8 mouse cellular contexts compared by ENCODE assay signal in the genomic region with DNA sequence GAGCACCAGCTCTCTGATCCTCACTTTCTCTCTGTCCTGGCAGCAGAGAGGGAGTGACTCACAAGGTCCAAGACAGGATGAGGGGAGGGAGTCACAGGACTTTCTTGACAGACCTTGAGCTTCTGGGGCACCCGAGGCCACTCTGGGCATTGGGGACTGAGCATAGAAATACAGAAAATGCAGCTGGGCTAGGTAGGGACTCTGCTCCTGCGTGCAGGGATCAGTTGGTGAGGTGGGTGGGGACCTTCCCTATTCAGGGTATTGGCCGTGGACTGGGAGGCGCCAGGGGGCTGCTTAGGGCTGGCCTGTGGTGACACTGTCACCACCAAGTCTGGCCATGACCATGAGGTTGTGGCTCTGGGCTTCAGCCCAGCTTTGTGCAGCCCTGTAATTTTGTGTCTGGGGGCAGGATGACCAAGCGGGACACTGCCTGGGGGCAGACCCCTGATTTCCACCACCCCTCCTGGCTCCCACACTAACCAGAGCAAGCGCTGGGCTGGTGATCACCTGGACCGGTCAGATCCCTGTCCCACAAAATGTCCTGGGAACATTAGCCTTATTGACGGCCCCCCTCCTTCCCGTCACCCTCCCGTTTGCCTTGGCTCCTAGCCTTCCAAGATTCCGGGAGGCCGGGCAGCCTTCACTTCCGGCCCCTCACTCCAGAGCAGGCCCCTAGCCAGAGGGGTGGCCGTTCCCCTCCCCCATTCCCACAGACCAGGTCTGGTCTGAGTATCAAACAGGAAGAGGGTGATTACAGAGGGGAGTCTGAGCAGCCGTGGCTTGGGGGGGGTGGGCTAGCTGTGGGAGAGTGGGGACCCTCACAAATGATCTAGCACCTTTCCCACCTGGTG. TPM values are rescaled to one million over a fixed set of nuclear protein-coding genes. Genes with fewer than 3 reads are reported as not detected.
DNase-seq lines count a peak whose midpoint lies in the region; ATAC-seq and TF ChIP-seq lines count a peak whose summit lies in the region.

No protein-coding gene starts in this region.

- ATAC-seq in embryonic facial prominence, embryonic 14.5 days (ENCODE audit: low read depth), result 0 out of 2 replicates have a peak, but pooled peaks have one; percentile 9
- peak; percentile 38; the same call in 1 of the 2 replicates for ATAC-seq in hindbrain, embryonic 16.5 days
- no peak for ATAC-seq in liver, embryonic 11.5 days (replicated peaks; ENCODE audit: low FRiP score)
- peak; percentile 15; the same call in 1 of the 2 replicates for ATAC-seq in stomach, postnatal 0 days (ENCODE audit: low FRiP score, low TSS enrichment)
- no peak for ATAC-seq in frontal cortex, adult (ENCODE audit: low TSS enrichment)
- no peak for ATAC-seq in megakaryocyte-erythroid progenitor cell, adult 5-6 weeks (replicated peaks; ENCODE audit: low FRiP score, low TSS enrichment, poor library complexity, severe bottlenecking)

- peak overlapping the region; percentile 30 for H3K4me2 ChIP-seq in embryonic facial prominence, embryonic 14.5 days (ENCODE audit: low read depth, low read length)
- H3K4me2 ChIP-seq in hindbrain, embryonic 16.5 days (ENCODE audit: low read length), result peak overlapping the region; percentile 1; the same call in 1 of the 2 replicates
- peak overlapping the region; percentile 35 for H3K4me2 ChIP-seq in liver, embryonic 11.5 days
- 0 out of 2 replicates have a peak overlapping the region, but pooled peaks have one; percentile 14 for H3K4me2 ChIP-seq in stomach, postnatal 0 days (replicated peaks; ENCODE audit: low read depth)

- peaks cover 45% of the 10 kb centered on the region for H3K4me1 ChIP-seq in embryonic facial prominence, embryonic 14.5 days (ENCODE audit: control insufficient read depth, insufficient read depth, low read length)
- peaks cover 58% of the 10 kb centered on the region for H3K4me1 ChIP-seq in hindbrain, embryonic 16.5 days (ENCODE audit: control insufficient read depth, insufficient read depth, low read depth, low read length)
- H3K4me1 ChIP-seq in liver, embryonic 11.5 days (replicated peaks; ENCODE audit: control insufficient read depth, insufficient read depth, low read length), result peaks cover 16% of the 10 kb centered on the region; the same call in 1 of the 2 replicates
- peaks cover 10% of the 10 kb centered on the region for H3K4me1 ChIP-seq in stomach, postnatal 0 days (replicated peaks; ENCODE audit: control insufficient read depth, insufficient read depth)

- no peaks in the 10 kb centered on the region for H3K27me3 ChIP-seq in embryonic facial prominence, embryonic 14.5 days (replicated peaks; ENCODE audit: control insufficient read depth, insufficient read depth, low read length)
- H3K27me3 ChIP-seq in hindbrain, embryonic 16.5 days (replicated peaks; ENCODE audit: control insufficient read depth, insufficient read depth, low read length), result no peaks in the 10 kb centered on the region
- peaks cover 27% of the 10 kb centered on the region for H3K27me3 ChIP-seq in liver, embryonic 11.5 days (replicated peaks; ENCODE audit: control insufficient read depth, insufficient read depth, low read length)
- H3K27me3 ChIP-seq in stomach, postnatal 0 days (ENCODE audit: control insufficient read depth, insufficient read depth, low read length), result no peaks in the 10 kb centered on the region

- TF ChIP-seq CTCF in stomach, postnatal 0 days (IDR thresholded peaks at IDR 0.05; ENCODE audit: low read depth), result no peak

- DNase-seq in adrenal gland, adult 8-10 months, result peak; percentile 84
- peak; percentile 50 for DNase-seq in embryonic facial prominence, embryonic 14.5 days (ENCODE audit: low spot score)
- no peak for DNase-seq in liver, embryonic 11.5 days (ENCODE audit: low spot score)
- DNase-seq in stomach, postnatal 0 days (ENCODE audit: low spot score), result no peak
- no peak for DNase-seq in layer of hippocampus, postnatal 14 days (ENCODE audit: low spot score in 2 of 2)

- H3K9me3 ChIP-seq in embryonic facial prominence, embryonic 14.5 days (ENCODE audit: control insufficient read depth, low read length), result no peaks in the 10 kb centered on the region
- H3K9me3 ChIP-seq in hindbrain, embryonic 16.5 days (ENCODE audit: control insufficient read depth, low read length), result no peaks in the 10 kb centered on the region
- H3K9me3 ChIP-seq in liver, embryonic 11.5 days (ENCODE audit: control insufficient read depth, low read length), result no peaks in the 10 kb centered on the region
- H3K9me3 ChIP-seq in stomach, postnatal 0 days (ENCODE audit: control insufficient read depth, low read length), result no peaks in the 10 kb centered on the region

- H3K27ac ChIP-seq in embryonic facial prominence, embryonic 14.5 days (replicated peaks; ENCODE audit: low read depth, low read length), result peak overlapping the region; percentile 68
- H3K27ac ChIP-seq in hindbrain, embryonic 16.5 days (ENCODE audit: low read depth, low read length), result 0 out of 2 replicates have a peak overlapping the region, but pooled peaks have one; percentile 4
- peak overlapping the region; percentile 16; the same call in 1 of the 2 replicates for H3K27ac ChIP-seq in liver, embryonic 11.5 days (ENCODE audit: low read depth, low read length)
- peak overlapping the region; percentile 53 for H3K27ac ChIP-seq in stomach, postnatal 0 days (replicated peaks)

- no peak for TF ChIP-seq EP300 in stomach, postnatal 0 days (optimal IDR thresholded peaks at IDR 0.05)

- no peak overlapping the region for H3K4me3 ChIP-seq in embryonic facial prominence, embryonic 14.5 days (ENCODE audit: low read depth, low read length)
- no peak overlapping the region for H3K4me3 ChIP-seq in hindbrain, embryonic 16.5 days (ENCODE audit: low read length)
- no peak overlapping the region for H3K4me3 ChIP-seq in liver, embryonic 11.5 days (ENCODE audit: low read depth, low read length)
- H3K4me3 ChIP-seq in stomach, postnatal 0 days (ENCODE audit: low read depth, low read length), result no peak overlapping the region

- H3K36me3 ChIP-seq in embryonic facial prominence, embryonic 14.5 days (ENCODE audit: control insufficient read depth, insufficient read depth, low read length), result no peaks in the 10 kb centered on the region
- H3K36me3 ChIP-seq in hindbrain, embryonic 16.5 days (ENCODE audit: control insufficient read depth, insufficient read depth, low read length), result no peaks in the 10 kb centered on the region
- H3K36me3 ChIP-seq in liver, embryonic 11.5 days (ENCODE audit: control insufficient read depth, insufficient read depth, low read length), result no peaks in the 10 kb centered on the region
- no peaks in the 10 kb centered on the region for H3K36me3 ChIP-seq in stomach, postnatal 0 days (ENCODE audit: control insufficient read depth, insufficient read depth, low read length)

- 21% methylated on average over 15 of the region's 15 CpGs for WGBS in embryonic facial prominence, embryonic 14.5 days
- 43% methylated on average over 15 of the region's 15 CpGs for WGBS in hindbrain, embryonic 16.5 days
- 33% methylated on average over 15 of the region's 15 CpGs for WGBS in liver, embryonic 11.5 days
- 35% methylated on average over 15 of the region's 15 CpGs for WGBS in stomach, postnatal 0 days

- peak overlapping the region; percentile 45 for H3K9ac ChIP-seq in embryonic facial prominence, embryonic 14.5 days (ENCODE audit: low read depth, low read length)
- no peak overlapping the region for H3K9ac ChIP-seq in hindbrain, embryonic 16.5 days (ENCODE audit: low read depth, low read length)
- no peak overlapping the region; the same call in 1 of the 2 replicates for H3K9ac ChIP-seq in liver, embryonic 11.5 days (ENCODE audit: low read depth, low read length)
- H3K9ac ChIP-seq in stomach, postnatal 0 days (ENCODE audit: low read length), result peak overlapping the region; percentile 31; the same call in 1 of the 2 replicates

RNA-seq across cellular contexts. Expression of gene Sdc3, which starts 5.1 kb away (rescaled TPM):
- 100 to 1,000 TPM; 332 to 626 (median 448) TPM for total RNA-seq in adrenal gland, adult 8-10 months (2022)
- polyA plus RNA-seq in embryonic facial prominence, embryonic 14.5 days (2014; fragmentation: Nextera tagmentation; extraction: Ambion mirVana), result 34.7 and 35.7 TPM in 2 replicates
- polyA plus RNA-seq in hindbrain, embryonic 16.5 days (2015; fragmentation: Nextera tagmentation; extraction: Ambion mirVana), result 151 and 187 TPM in 2 replicates
- 11.4 and 12.1 TPM in 2 replicates for polyA plus RNA-seq in liver, embryonic 11.5 days (2014; fragmentation: Nextera tagmentation; extraction: Ambion mirVana)
- polyA plus RNA-seq in stomach, postnatal 0 days (2015; fragmentation: Nextera tagmentation; extraction: Ambion mirVana), result 11.0 and 12.8 TPM in 2 replicates
- 100 to 1,000 TPM; 220 to 233 TPM for total RNA-seq in layer of hippocampus, postnatal 14 days (2021)
- not detected in 2 replicates for total RNA-seq in megakaryocyte-erythroid progenitor cell, adult 5-6 weeks (2014; fragmentation: Nextera tagmentation)
- 0.42 and 2.2 TPM in 2 replicates for total RNA-seq in megakaryocyte-erythroid progenitor cell, adult 5-6 weeks (2017)

Comparison
In these comparisons a context has a peak if more than half of its experiments do, and no peak if none do; other contexts are left out.
1. DNase-seq: peak in adrenal gland, adult 8-10 months (single experiment) and embryonic facial prominence, embryonic 14.5 days (single experiment); none in liver, embryonic 11.5 days (single experiment), stomach, postnatal 0 days (single experiment) and layer of hippocampus, postnatal 14 days (0 of 2).
2. ATAC-seq: peak in embryonic facial prominence, embryonic 14.5 days (single experiment), hindbrain, embryonic 16.5 days (single experiment) and stomach, postnatal 0 days (single experiment); none in liver, embryonic 11.5 days (single experiment), frontal cortex, adult (single experiment) and megakaryocyte-erythroid progenitor cell, adult 5-6 weeks (single experiment).
3. H3K27ac ChIP-seq: peak in every context shown above with its lines; median percentile 68 in embryonic facial prominence, embryonic 14.5 days; 53 in stomach, postnatal 0 days; 16 in liver, embryonic 11.5 days; 4 in hindbrain, embryonic 16.5 days.
4. H3K9ac ChIP-seq: peak in embryonic facial prominence, embryonic 14.5 days (single experiment) and stomach, postnatal 0 days (single experiment); none in hindbrain, embryonic 16.5 days (single experiment) and liver, embryonic 11.5 days (single experiment).
5. Peak in every context shown above with its lines, with median percentiles within 50 percentile points of each other: H3K4me2 ChIP-seq.